Mouse (Mus musculus) embryo, embryonic 11 days (tissue): ENCODE measurements at regions not wholly inside any gene's neighbourhood (a gene's known extent, or its start where the extent isn't known, plus 50 kb on each side); places are given as distances from the start of the nearest gene placed in this dataset.

Source experiments
- DNase-seq: peaks from one replicate; pipeline ENCODE4 v3.0.0-alpha.2; 2015

GRCm38 (mm10) chr1:34642304-34642893 is 62.9 kb downstream of the Amer3 start:
- peak; percentile 76 for DNase-seq

- DNase-seq: no peak
Observed at GRCm38 (mm10) chr1:34653963-34654644, 74.6 kb downstream of the Amer3 start.

GRCm38 (mm10) chr1:34657481-34657880 is 78.0 kb downstream of the Amer3 start:
- DNase-seq: no peak

GRCm38 (mm10) chr1:34663875-34664547 is 84.6 kb downstream of the Amer3 start:
- DNase-seq: no peak

GRCm38 (mm10) chr1:34664816-34665511 is 85.5 kb downstream of the Amer3 start:
- DNase-seq: peak; percentile 26

- DNase-seq: no peak
Observed at GRCm38 (mm10) chr1:34665512-34665854, 86.0 kb downstream of the Amer3 start.

- DNase-seq: peak; percentile 48
Observed at GRCm38 (mm10) chr1:34666226-34666662, 86.8 kb downstream of the Amer3 start.

- no peak for DNase-seq
Observed at GRCm38 (mm10) chr1:34677105-34677741, 97.8 kb downstream of the Amer3 start.

- DNase-seq: peak; percentile 67
Observed at GRCm38 (mm10) chr1:34677832-34678733, 98.6 kb downstream of the Amer3 start.

GRCm38 (mm10) chr1:34678734-34679068 is 99.2 kb downstream of the Amer3 start:
- DNase-seq: peak; percentile 16

- DNase-seq: no peak
Observed at GRCm38 (mm10) chr1:34686539-34686938, 107.1 kb downstream of the Amer3 start.

GRCm38 (mm10) chr1:34696533-34696932 is 117.1 kb downstream of the Amer3 start:
- DNase-seq: no peak

- peak; percentile 73 for DNase-seq
Observed at GRCm38 (mm10) chr1:34700237-34701030, 121.0 kb downstream of the Amer3 start.

- DNase-seq: no peak
Observed at GRCm38 (mm10) chr1:34701436-34701835, 122.0 kb downstream of the Amer3 start.

GRCm38 (mm10) chr1:34709089-34709488 is 129.6 kb downstream of the Amer3 start:
- no peak for DNase-seq

- DNase-seq: no peak
Observed at GRCm38 (mm10) chr1:34722674-34723073, 120.2 kb downstream of the Fam168b start.

GRCm38 (mm10) chr1:34732156-34732555 is 110.7 kb downstream of the Fam168b start:
- no peak for DNase-seq

- no peak for DNase-seq
Observed at GRCm38 (mm10) chr1:34733026-34733913, 109.6 kb downstream of the Fam168b start.

GRCm38 (mm10) chr1:34738386-34739067 is 104.3 kb downstream of the Fam168b start:
- peak; percentile 81 for DNase-seq

- no peak for DNase-seq
Observed at GRCm38 (mm10) chr1:34739621-34740020, 103.2 kb downstream of the Fam168b start.
